Mouse (Mus musculus) brain, embryonic 14.5 days (tissue): ENCODE data around the gene Gm2022. TPM values are rescaled to one million over a fixed set of nuclear protein-coding genes. Genes with fewer than 3 reads are reported as not detected.
"Not testable (repeated sequence)": the region's sequence is repeated elsewhere in the genome, so short reads cannot be mapped to it uniquely, and the experiment has no call there.

ENCODE experiments used
- DNase-seq: peaks from one replicate; pipeline ENCODE4 v3.0.0-alpha.2; 2011; ENCODE audit warnings: low read depth
- polyA plus RNA-seq: library from polyadenylated mRNA; depleted of rRNA; stranded (reverse); fragments of >200 nt; gene quantifications from 2 replicates; pipeline ENCODE4 v1.2.3, GENCODE M21; 2012; rRNA removed

Gm2022 gene
- polyA plus RNA-seq: not detected in 2 replicates

- DNase-seq: not testable (repeated sequence)
Observed at GRCm38 (mm10) chr12:87895070-87895469, at the start of gene Gm2022. Gm2022 (plus strand) TSS chr12:87895370.

GRCm38 (mm10) chr12:87850657-87851056 is 44.5 kb upstream of the Gm2022 start:
- DNase-seq: not testable (repeated sequence)

GRCm38 (mm10) chr12:87856067-87856466 is 39.1 kb upstream of the Gm2022 start:
- not testable (repeated sequence) for DNase-seq

GRCm38 (mm10) chr12:87861740-87862692 is 33.2 kb upstream of the Gm2022 start:
- DNase-seq: not testable (repeated sequence)

- DNase-seq: not testable (repeated sequence)
Observed at GRCm38 (mm10) chr12:87863638-87864037, 31.5 kb upstream of the Gm2022 start.

GRCm38 (mm10) chr12:87864048-87864447 is 31.1 kb upstream of the Gm2022 start:
- DNase-seq: not testable (repeated sequence)

GRCm38 (mm10) chr12:87873772-87874171 is 21.4 kb upstream of the Gm2022 start, which contains the start of gene Gm2016:
Gm2016 (plus strand) TSS chr12:87874072.
- DNase-seq: not testable (repeated sequence)

GRCm38 (mm10) chr12:87919721-87920120 is 24.6 kb downstream of the Gm2022 start, which contains the start of gene Gm2035:
Gm2035 (minus strand) TSS chr12:87919857.
- not testable (repeated sequence) for DNase-seq

Other genes with a start within 250 kb of the Gm2022 start
- gene Gm21319, start 119.6 kb upstream of the Gm2022 start, polyA plus RNA-seq: not detected in 2 replicates
- gene Gm21936, start 99.9 kb upstream of the Gm2022 start, polyA plus RNA-seq: not detected in 2 replicates
- not detected in 2 replicates for gene BB287469, start 78.8 kb upstream of the Gm2022 start, polyA plus RNA-seq
- not detected in 2 replicates for gene Gm2001, start 53.0 kb upstream of the Gm2022 start, polyA plus RNA-seq
- gene Gm2016, start 21.3 kb upstream of the Gm2022 start, polyA plus RNA-seq: not detected in 2 replicates
- gene Gm2035, start 24.5 kb downstream of the Gm2022 start, polyA plus RNA-seq: not detected in 2 replicates
- not detected in 2 replicates for gene Gm2042, start 58.7 kb downstream of the Gm2022 start, polyA plus RNA-seq
- gene Gm2075, start 116.5 kb downstream of the Gm2022 start, polyA plus RNA-seq: not detected in 2 replicates
- not detected in 2 replicates for gene Gm6803, start 123.4 kb downstream of the Gm2022 start, polyA plus RNA-seq
- gene Gm2056, start 131.6 kb downstream of the Gm2022 start, polyA plus RNA-seq: not detected in 2 replicates
- gene Gm16368, start 188.3 kb downstream of the Gm2022 start, polyA plus RNA-seq: not detected in 2 replicates